Mouse (Mus musculus) frontal cortex, postnatal 36 days (tissue): ENCODE measurements at regions not wholly inside any gene's neighbourhood (a gene's known extent, or its start where the extent isn't known, plus 50 kb on each side); places are given as distances from the start of the nearest gene placed in this dataset.
"Not testable (repeated sequence)": the region's sequence is repeated elsewhere in the genome, so short reads cannot be mapped to it uniquely, and the experiment has no call there.

ENCODE experiments used
- DNase-seq, 2 experiments: peaks; one replicate each; pipeline ENCODE4 v3.0.0; 2022; ENCODE audit warnings: low spot score in 2 of 2

DNA sequence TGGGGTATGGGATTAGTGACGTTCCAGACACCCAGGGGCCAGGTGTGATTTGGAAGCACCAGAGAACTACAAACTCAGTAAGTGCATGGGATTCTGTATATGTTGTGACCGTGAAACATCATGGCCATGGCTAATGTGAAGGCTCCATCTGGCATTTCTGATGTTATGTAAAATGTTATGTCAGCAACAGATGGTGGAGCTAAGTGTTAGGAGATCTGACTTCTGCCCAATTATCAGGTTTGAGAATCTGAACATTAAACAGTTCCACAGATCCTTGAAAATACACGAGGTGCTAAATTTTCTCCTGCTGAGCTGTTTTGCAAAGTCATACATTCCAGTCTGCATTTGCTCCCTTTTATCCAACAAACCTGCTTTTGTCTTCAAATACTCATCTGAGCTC lies 223.6 kb upstream of the Egfl6 start:
- DNase-seq = peak in 1 of 2 experiments; percentile 39

DNA sequence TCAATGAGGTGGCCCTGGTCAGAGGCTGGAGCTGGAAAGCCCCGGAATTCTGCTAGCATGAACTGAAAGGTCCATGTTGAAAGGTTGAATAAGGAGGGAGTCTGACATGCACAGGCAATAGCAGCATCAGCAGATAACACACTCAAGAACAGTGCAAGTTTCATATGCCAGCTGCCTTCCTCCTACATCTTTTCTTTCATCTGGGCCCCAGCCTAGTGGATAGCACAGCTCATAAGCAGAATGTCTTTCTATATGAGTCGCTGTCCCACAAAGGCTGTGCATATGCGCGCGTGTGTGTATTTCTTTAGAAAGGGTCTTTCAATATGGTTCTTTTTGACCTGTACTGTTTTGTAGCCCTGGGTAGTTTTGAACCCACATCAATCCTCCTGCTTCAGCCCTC lies 222.7 kb upstream of the Egfl6 start:
- DNase-seq = peak in 1 of 2 experiments; percentile 30

DNA sequence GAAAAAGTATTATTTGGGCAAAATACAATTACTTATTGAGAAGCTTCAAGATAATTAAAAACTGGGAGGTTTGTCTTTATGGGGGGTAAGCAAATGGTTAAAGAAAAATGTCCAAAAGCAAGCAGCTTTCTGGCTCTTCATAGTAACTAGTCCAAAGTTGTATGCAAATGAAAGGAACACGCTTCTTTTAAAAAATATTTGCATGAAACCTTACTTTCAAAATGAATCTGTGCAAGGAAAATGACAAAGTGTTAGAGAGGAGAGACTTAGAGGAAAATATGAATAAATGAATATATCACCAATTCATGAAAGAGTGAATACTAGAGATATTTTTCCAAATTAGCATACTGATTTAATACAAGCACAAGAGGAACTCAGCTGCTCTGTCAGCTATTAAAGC lies 220.4 kb upstream of the Egfl6 start:
- DNase-seq = no peak

DNA sequence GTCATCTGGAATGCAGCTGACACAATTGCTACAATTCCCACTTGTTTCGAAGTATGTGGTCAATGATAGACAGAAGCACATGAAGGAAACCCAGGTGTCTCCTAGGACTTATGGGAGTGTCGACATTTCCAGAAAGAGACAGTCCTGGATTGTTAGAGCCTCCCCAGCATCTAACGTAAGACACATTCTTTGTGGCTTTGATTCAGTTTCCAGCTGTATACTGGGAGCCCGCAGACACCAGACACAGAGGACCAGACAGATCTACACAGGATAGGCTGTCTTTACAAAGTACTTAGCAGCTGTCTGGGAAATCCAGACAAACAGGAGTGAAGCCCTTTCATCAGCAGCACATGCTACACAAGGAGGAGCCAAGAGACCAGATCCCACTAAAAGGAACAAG lies 220.0 kb upstream of the Egfl6 start:
- DNase-seq = no peak

DNA sequence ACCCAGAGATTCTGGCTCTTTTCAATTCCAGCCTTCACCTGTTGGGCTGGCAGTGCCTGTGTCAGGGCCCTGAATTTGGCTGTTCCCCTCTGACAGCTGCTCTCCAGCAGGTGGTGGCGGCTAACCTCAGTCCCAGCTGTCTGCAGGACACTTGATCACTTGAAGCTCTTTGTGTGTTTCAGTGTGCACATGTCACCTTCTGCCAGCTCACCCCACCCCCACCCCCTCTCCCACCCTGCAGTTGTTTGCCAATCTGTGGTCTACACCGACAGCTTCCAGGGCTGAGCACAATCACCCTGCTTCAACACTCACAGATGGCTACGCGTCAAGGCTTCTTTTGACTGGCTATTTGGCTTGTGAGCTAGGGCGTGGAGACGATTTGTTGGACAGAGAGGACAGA lies 217.7 kb upstream of the Egfl6 start:
- no peak for DNase-seq

DNA sequence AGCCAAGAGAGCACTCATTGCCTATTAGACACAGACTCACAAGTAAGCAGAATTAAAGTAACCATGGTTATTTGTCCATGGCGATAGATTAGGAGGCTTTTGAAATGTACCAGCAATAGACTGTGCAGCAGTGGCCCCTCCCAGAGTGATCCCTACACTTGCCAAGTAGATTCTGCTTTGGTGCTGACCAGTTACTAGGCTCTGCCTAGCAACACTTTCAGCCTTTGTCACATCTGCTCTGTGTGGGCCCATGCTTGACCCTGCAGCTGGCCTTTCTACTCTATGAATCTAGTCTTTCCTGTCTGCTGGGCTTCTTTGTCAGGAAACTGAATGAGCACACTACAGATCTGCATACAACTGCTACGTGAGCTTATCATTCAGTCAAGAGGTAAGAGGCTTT lies 215.5 kb upstream of the Egfl6 start:
- DNase-seq = no peak

DNA sequence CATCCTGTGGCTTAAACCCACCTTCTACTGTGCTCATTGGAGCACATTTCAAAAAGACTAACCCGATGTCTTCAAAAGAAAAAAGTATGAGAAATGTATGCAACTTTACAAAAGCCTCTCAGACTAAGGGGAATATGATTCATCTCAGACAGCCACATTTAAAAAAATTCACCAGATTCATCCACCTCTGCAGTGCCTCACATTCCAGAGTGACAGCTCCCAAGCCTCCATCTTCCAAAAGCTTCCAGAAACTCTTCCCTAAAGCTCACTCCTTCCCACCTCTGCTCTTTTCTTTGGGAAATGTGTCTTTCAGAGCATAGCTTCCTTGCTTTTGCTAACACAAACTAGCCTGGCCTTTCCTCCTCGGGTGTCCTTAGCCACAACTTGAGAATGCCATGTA lies 210.1 kb upstream of the Egfl6 start:
- no peak for DNase-seq

DNA sequence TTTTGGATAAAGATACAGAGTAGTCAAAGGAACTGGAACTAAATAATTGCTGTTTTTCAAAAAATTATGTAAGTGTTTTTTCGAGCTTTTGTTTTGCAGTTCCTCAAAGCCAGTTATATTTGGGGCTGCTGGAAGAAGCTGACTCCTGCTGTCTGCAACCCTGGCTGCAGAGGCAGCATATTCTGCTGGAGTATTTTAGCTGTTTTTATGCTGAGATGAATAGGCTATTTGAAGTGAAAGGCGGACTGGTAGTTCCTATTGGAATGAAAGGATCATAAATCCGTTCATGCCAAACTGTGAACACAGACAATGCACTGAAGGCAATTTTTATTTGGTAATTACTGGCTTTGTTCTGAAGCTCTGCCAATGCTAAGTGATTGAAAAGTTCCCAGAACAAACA lies 203.5 kb upstream of the Egfl6 start:
- DNase-seq = peak in 1 of 2 experiments; percentile 19

DNA sequence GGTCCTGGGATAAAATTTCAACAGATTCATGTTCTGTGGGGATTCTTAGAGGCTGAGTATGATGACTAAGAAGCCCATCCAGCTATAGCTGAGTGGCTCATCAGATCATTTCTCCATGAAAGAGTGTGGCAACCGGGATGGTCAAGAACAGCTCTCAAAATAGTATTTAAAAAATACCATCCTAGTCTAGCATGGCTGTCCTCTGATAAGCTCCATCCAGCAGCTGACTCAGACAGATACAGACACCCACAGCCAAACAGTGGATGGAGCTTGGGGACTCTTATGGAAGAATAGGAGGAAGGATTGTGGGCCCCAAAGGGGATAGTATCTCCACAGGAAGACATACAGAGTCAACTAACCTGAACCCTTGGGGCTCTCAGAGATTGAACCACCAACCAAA lies 201.6 kb upstream of the Egfl6 start:
- DNase-seq = not testable (repeated sequence)

DNA sequence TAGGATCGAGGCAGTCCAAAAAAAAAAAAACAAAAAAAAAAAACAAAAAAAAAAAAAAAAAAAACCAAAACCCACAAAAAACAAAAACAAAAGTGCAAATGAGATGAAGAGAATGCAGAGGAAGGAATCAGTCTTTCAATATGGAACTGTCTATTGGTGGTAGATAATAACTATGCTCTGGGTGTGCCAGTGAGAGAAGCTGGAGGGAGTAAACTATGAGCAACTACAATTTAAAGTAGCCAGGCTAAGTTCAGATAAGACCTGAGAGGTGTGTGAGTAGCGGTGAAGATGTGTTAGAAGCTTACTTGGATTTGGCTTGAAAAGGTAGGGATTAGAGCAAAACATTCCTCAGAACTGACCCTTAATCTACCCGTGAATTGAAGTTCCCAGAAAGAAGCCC lies 200.1 kb upstream of the Egfl6 start:
- no peak for DNase-seq

DNA sequence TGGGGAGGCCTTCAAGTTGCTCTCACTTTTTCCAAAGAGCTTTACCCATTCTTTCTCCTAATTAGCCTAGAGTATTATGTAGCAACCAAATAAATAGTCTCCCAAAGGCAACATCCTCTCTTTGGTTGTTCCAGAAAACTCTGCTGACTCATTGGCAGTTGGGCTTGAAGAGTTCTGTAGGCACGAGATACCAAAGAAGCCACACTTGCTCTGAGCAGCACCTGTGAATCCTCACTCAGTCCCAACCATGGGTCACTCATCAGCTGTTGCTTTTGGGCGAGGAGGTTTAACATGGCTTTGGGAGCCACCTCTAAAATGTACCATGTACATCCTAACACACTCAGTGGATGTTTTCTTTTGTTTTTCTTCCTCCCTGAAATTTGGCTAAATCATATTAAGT lies 197.9 kb upstream of the Egfl6 start:
- no peak for DNase-seq

DNA sequence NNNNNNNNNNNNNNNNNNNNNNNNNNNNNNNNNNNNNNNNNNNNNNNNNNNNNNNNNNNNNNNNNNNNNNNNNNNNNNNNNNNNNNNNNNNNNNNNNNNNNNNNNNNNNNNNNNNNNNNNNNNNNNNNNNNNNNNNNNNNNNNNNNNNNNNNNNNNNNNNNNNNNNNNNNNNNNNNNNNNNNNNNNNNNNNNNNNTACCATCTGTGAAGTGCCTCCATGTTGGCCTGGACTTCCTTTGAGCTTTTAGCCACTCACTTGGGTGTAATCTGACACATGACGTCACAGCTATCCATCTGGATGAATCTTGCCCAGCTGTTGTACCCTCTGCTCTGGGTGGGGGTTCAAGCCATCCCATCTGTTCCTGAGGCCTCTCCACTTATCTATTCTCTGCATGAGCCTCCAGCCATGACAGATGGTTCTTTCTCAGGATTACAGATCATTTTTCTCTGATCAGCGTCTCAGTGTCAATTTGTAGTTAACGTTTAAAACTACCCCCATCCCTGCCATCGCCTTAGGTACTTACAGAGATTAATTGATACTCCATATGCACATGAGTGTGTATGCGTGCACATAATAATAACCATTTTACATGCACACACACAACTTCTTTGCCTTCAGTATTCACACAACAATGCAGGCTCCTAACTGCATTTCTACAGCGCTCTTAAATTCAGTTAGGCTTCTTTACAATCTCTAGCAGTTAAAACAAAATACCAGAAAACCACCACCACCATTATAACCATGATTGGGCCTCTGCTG lies 194.0 kb upstream of the Egfl6 start:
- DNase-seq = no peak

DNA sequence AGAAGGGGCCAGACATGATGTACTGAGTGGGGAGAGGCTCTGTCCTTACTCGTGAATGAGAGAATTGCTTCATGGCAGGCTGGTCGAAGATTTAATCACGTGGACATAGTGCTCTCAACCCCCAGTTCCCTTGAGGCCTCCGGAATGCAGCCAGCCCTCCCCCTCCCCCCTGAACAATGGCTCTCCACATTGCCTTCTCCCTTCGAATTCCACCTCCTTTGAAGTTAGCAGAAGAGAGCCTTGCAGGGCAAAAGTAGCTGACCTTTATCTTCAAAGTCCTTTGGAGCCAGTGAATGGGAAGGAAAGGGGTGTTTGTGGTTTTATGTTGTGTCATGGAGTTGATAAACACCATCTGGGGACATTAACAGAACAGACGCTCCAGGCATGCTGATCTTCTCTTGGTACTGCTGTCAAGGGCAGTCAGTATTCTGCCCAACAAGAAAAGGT lies 187.9 kb upstream of the Egfl6 start:
- no peak for DNase-seq

DNA sequence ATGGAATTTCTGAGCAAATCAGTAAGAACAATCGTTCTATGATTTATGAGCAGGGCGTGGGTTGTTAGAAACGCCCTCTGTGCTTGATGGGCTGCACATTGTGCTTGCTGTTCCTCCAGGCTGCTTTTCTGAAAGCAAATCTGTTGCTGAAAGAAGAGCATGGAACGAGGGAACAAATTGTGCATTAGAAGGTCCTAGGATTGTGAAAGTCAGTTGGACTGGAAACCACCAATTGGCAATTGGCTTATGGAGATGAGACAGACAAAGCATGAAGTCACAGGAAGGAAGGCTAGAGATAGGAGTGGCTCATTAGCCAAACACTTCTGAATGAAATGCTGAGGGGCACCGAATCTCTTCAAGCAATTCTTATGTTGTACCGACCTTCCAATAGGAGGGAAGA lies 181.5 kb upstream of the Egfl6 start:
- no peak for DNase-seq

DNA sequence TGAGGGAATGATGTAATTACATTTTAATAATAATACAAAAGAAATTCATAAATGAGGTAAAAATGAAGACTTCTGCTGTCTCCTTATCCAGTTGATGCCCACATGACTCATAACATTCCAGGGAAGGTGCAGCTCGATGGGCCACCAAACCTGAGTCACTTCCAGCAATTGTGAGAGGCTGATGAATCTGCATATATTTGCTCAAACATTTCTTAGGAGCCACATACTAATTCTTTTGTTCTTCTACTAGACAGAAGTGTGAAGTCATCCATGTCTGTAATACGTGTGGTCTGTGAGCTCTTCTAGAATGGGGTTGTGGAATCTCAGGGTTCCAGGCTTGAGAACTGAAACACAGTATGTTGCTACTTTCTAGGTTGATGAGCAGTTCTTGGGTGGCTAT lies 180.1 kb upstream of the Egfl6 start:
- no peak for DNase-seq

DNA sequence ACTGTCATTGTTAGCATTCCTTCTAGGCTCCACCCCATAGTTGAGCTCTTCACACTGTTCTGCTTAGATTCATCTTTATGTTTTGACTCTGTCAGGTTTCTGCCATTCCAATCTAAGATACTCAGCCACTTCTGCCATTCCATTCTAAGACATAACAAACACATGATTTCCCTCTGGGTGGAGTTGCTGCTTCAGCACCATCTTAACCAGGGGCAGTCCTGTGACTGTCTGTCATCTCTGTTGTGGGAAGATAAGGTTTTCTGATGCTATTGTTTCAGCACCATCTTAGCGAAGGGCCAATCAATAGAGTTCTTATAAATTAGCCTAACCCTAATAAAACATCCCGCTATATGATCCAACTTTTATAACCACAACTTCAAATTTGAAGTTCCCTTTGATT lies 176.6 kb upstream of the Egfl6 start:
- DNase-seq = no peak

DNA sequence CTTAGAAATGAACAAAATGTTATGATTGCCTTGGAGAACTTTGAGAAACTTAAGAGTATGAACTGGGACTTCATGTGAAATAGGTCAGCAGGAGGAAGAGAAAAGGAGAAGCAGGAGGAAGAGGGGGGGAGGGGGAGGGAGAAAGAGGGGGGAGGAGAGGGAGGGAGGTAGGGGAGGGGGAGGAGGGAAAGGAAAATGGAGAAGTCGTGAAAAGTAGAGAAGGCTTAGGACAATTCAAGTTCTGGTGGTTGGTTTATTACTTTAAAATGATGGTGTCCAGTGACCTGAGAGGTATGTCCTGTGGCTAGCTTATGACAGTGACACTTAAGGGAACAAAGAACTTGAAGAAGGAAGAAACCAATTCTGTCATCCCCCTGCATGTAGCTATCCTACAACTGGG lies 171.6 kb upstream of the Egfl6 start:
- no peak for DNase-seq

DNA sequence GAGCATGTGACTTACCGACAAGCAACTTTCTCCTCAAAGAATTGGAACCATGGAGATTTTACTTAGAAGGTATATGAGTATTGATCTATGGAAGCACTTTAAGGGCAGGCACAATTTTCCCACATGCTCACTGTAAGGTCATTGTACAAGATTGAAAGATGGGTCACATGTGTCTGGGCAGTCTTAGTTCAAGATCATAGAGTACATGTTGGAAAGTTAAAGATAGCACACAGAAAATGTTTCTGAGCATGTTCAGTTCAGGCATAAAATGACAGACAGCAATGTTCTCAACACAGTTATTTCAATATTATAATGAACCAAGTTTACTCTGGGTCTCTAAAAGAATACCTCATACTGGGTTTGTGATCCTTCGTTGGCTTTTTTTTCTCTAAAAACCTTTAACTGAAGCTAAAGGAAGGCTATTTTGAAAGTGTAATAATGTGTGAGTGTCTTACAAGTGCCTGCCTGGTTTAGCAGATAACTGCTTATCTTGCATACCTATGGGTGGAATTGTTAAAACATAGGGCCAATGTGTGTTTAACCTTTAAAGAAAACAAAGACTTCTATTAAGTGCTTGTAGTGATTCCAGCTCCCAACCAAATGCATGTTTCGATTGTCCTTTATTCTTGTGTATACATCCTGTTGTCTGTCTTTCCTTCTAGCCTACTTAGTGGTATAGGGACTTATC lies 169.6 kb upstream of the Egfl6 start:
- no peak for DNase-seq

DNA sequence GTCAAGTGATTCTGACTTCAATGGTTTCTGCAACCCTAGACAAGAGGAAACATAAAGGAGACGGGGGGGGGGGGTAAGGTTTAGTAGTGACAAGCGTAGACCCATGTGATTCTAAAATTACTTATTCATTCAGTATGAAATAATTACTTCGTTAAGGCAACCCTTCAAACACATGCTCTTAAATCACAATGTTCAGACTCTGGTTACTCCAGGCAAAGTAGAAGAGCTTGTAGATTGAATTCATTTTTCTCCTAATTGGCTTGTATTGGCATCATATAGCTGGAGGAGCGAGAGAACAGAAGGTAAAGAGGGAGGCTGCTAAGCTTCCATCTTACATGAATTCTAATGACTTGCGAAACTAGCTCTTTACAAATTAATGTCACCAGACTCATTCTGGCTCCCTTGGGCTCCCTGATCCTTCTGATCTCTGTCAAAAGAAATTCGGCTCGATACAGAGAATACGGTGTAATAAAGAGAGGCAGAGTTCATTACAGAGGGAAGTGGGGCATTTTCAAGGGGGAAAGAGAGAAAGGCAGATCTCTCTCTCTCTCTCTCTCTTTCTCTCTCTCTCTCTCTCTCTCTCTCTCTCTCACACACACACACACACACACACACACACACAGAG lies 163.6 kb upstream of the Egfl6 start:
- DNase-seq = no peak

DNA sequence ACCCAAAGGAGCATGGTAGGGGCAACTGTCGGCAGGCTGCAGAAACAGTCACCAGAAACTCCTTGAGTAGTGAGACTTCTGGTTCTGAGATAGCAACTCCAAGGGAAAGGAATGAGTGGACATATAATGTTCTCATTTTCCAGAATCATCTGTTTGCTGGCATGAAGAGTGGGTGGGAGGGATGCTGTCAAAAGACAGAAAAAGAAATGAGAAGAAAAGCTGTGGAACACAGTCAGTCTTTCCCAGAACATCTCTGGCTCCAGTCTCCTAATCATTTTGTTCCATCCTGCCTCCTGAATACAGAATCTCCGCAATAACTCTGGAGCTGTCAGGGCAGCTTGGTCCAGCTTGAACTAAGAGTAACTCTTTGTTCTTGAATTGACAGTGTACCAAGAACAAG lies 145.8 kb upstream of the Egfl6 start:
- DNase-seq = peak; percentile 8 to 22

DNA sequence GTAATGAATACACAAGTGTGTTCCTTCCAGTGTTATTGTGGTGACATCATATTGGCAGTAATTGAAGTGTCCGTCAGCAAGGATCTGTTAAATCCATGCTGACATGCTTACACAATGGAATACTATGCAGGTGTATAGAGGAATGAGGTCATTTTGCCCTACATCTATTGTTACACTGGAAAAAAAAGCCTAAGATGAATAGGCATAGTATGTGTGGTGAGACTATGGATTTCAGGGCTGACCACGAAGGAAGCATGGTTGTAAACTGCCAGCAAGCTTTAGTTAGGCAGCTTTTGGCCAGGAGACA lies 143.1 kb upstream of the Egfl6 start:
- no peak for DNase-seq

DNA sequence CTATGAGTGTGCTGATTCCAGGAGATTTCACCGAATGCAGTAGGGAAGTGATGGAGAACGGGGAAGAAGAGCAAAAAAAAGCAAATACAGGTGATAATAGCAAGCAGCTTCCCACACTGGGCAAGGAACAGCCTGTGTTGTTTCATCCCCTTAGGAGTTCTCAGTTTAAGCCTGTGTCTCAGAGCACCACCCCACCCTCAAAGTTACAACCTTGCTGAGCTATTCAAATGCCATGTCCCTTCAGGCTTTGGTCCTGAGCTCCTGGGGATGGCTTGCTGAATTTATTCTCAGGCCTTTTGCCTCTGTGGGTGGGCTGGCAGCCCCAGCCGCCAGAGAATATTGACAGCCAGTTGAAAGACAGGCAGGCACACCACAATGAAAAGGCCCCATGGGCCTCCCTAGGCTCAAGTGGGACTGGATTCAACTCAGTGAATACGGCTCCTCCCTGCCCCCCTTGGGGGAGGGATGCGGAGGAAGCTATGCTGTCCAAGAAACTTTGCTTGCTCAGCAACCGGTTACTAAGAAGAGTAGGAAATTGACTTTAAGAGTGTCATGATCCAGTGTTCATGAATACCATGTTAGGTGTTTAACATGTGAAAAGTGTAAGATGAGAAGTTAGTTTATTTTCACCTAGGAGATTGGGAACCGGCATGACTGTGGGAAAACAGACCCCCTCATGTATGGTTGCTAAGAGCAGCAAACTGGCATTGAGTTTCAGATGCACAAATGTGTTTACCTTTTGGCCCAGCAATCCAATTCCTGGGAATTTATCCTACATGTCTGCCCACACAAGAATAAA lies 142.5 kb upstream of the Egfl6 start:
- no peak for DNase-seq
